Mouse (Mus musculus) small intestine, adult 2 months (tissue): ENCODE measurements around the gene Ctsh.

Experiments
- CTCF ChIP-seq: fragments of 200-500 bp; IDR thresholded peaks from 2 replicates; pipeline ENCODE4 v1.5.1; 2012; ENCODE audit warnings: low read depth, mild to moderate bottlenecking, control low read depth, inconsistent platforms, low read length, moderate library complexity, mixed read lengths; ENCODE audit not compliant: insufficient replicate concordance, insufficient read length; ENCODE audit errors: extremely low read depth
- POLR2A ChIP-seq: fragments of 200-500 bp; IDR thresholded peaks from 2 replicates; pipeline ENCODE4 v1.6.1; 2012; ENCODE audit warnings: low read depth, mild to moderate bottlenecking, control low read depth, inconsistent platforms, low read length, moderate library complexity

- TF ChIP-seq CTCF (no peak), POLR2A (no peak)
Measured at GRCm38 (mm10) chr9:90109386-90109785, 55.4 kb downstream of the Ctsh start.
